Comparison of ENCODE assay signal across 15 mouse cellular contexts in genomic region chr9:13603533-13604143, GRCm38 (mm10).
DNase-seq lines count a peak whose midpoint lies in the region; ATAC-seq and TF ChIP-seq lines count a peak whose summit lies in the region.
"Had no signal": no experiment of that assay in that cellular context is flagged by ENCODE, and none has a peak within 500 bp of the region (broad histone marks: within the 10 kb centered on the region; RNA-seq: fewer than 3 reads in every experiment).

No protein-coding gene starts in this region.

- peak; percentile 76 for DNase-seq in heart, adult 11 months
- no peak for DNase-seq in heart, adult 8-10 months (ENCODE audit: low spot score)
- DNase-seq in midbrain, embryonic 10.5 days (ENCODE audit: low spot score), result no peak
- no peak for DNase-seq in spleen, adult 18-20 months
- DNase-seq: cerebellum, adult 8-10 months; embryo, embryonic 11 days; heart, adult 2 months; kidney, postnatal 25 days; liver, postnatal 0 days; lung, postnatal 36 days had no signal

- H3K4me3 ChIP-seq in midbrain, embryonic 13.5 days (replicated peaks), result no peak overlapping the region
- H3K4me3 ChIP-seq in midbrain, embryonic 10.5 days, result no peak overlapping the region
- no peak overlapping the region for H3K4me3 ChIP-seq in embryonic facial prominence, embryonic 15.5 days (replicated peaks)
- H3K4me3 ChIP-seq in intestine, postnatal 0 days (ENCODE audit: low read depth, low read length), result no peak overlapping the region
- H3K4me3 ChIP-seq: heart, adult 2 months; intestine, embryonic 15.5 days had no signal

- H3K36me3 ChIP-seq in midbrain, embryonic 13.5 days, result no peaks in the 10 kb centered on the region
- H3K36me3 ChIP-seq in midbrain, embryonic 10.5 days, result no peaks in the 10 kb centered on the region
- H3K36me3 ChIP-seq in embryonic facial prominence, embryonic 15.5 days, result no peaks in the 10 kb centered on the region
- H3K36me3 ChIP-seq in intestine, postnatal 0 days (ENCODE audit: control insufficient read depth, insufficient read depth), result no peaks in the 10 kb centered on the region
- H3K36me3 ChIP-seq: intestine, embryonic 15.5 days had no signal

- no peaks in the 10 kb centered on the region for H3K9me3 ChIP-seq in midbrain, embryonic 13.5 days
- no peaks in the 10 kb centered on the region for H3K9me3 ChIP-seq in midbrain, embryonic 10.5 days (replicated peaks)
- H3K9me3 ChIP-seq in embryonic facial prominence, embryonic 15.5 days (replicated peaks), result no peaks in the 10 kb centered on the region
- no peaks in the 10 kb centered on the region for H3K9me3 ChIP-seq in intestine, postnatal 0 days (ENCODE audit: control insufficient read depth)
- H3K9me3 ChIP-seq: intestine, embryonic 15.5 days had no signal

- ATAC-seq in midbrain, embryonic 13.5 days, result 0 out of 2 replicates have a peak, but pooled peaks have one; percentile 3
- ATAC-seq in embryonic facial prominence, embryonic 15.5 days (ENCODE audit: insufficient number of reproducible peaks, low FRiP score, low TSS enrichment, low read depth), result peak; percentile 34; the same call in 1 of the 2 replicates
- ATAC-seq in intestine, postnatal 0 days, result no peak
- ATAC-seq: CD4-positive, CD25-positive, alpha-beta regulatory T cell, adult 4 months; intestine, embryonic 15.5 days; liver, postnatal 0 days had no signal

- TF ChIP-seq CTCF in intestine, postnatal 0 days (IDR thresholded peaks at IDR 0.05; ENCODE audit: low read depth), result no peak

- no peak overlapping the region for H3K9ac ChIP-seq in midbrain, embryonic 13.5 days (replicated peaks)
- H3K9ac ChIP-seq in embryonic facial prominence, embryonic 15.5 days, result no peak overlapping the region
- no peak overlapping the region for H3K9ac ChIP-seq in intestine, postnatal 0 days (ENCODE audit: low read depth, low read length)
- H3K9ac ChIP-seq: intestine, embryonic 15.5 days; liver, postnatal 0 days had no signal

- no peak overlapping the region for H3K27ac ChIP-seq in midbrain, embryonic 13.5 days
- no peak overlapping the region for H3K27ac ChIP-seq in midbrain, embryonic 10.5 days (replicated peaks)
- no peak overlapping the region for H3K27ac ChIP-seq in embryonic facial prominence, embryonic 15.5 days (replicated peaks)
- H3K27ac ChIP-seq in intestine, postnatal 0 days (ENCODE audit: low read depth, low read length), result no peak overlapping the region
- H3K27ac ChIP-seq: heart, adult 2 months; intestine, embryonic 15.5 days had no signal

- 86% methylated on average over 8 of the region's 8 CpGs for WGBS in midbrain, embryonic 13.5 days
- 88% methylated on average over 8 of the region's 8 CpGs for WGBS in midbrain, embryonic 10.5 days
- whole genome bisulfite sequencing in embryonic facial prominence, embryonic 15.5 days, result 57% methylated on average over 8 of the region's 8 CpGs
- 82% methylated on average over 8 of the region's 8 CpGs for WGBS in intestine, postnatal 0 days

- H3K4me2 ChIP-seq in midbrain, embryonic 13.5 days (replicated peaks), result no peak overlapping the region
- H3K4me2 ChIP-seq in embryonic facial prominence, embryonic 15.5 days (replicated peaks), result no peak overlapping the region
- H3K4me2 ChIP-seq in intestine, postnatal 0 days (replicated peaks; ENCODE audit: low read depth), result no peak overlapping the region
- H3K4me2 ChIP-seq: intestine, embryonic 15.5 days had no signal

- H3K4me1 ChIP-seq in midbrain, embryonic 13.5 days (replicated peaks), result 0 out of 2 replicates have a peak, but pooled peaks cover 3% of the 10 kb centered on the region
- no peaks in the 10 kb centered on the region for H3K4me1 ChIP-seq in midbrain, embryonic 10.5 days
- H3K4me1 ChIP-seq in embryonic facial prominence, embryonic 15.5 days, result no peaks in the 10 kb centered on the region
- no peaks in the 10 kb centered on the region for H3K4me1 ChIP-seq in intestine, postnatal 0 days (replicated peaks; ENCODE audit: control insufficient read depth, insufficient read depth, low read length)
- H3K4me1 ChIP-seq: intestine, embryonic 15.5 days had no signal

- H3K27me3 ChIP-seq in midbrain, embryonic 13.5 days, result no peaks in the 10 kb centered on the region
- H3K27me3 ChIP-seq in midbrain, embryonic 10.5 days (ENCODE audit: low read depth, poor library complexity, severe bottlenecking), result no peaks in the 10 kb centered on the region
- no peaks in the 10 kb centered on the region for H3K27me3 ChIP-seq in embryonic facial prominence, embryonic 15.5 days
- no peaks in the 10 kb centered on the region for H3K27me3 ChIP-seq in intestine, postnatal 0 days (replicated peaks; ENCODE audit: control insufficient read depth, insufficient read depth, low read length)
- H3K27me3 ChIP-seq: intestine, embryonic 15.5 days had no signal
